Mouse (Mus musculus): ENCODE data around the gene Tepp.

- TF ChIP-seq POLR2A (IDR thresholded peaks at IDR 0.05; ENCODE audit: control insufficient read depth, extremely low read depth, insufficient read depth, low read length, poor library complexity), result no peak
- TF ChIP-seq CTCF (IDR thresholded peaks at IDR 0.05; ENCODE audit: borderline replicate concordance, control insufficient read depth, extremely low read depth, insufficient read depth, low read length, poor library complexity), result no peak
Observed at GRCm38 (mm10) chr8:95341721-95342120, 31.4 kb downstream of the Tepp start.
